Mouse (Mus musculus) spleen, adult 2 months (tissue): Measurements from ENCODE around the gene Plekhd1. TPM values are rescaled to one million over a fixed set of nuclear protein-coding genes. Genes with fewer than 3 reads are reported as not detected.
A peak's percentile ranks its signal among the peaks of the same experiment; 100 is the strongest.

Source experiments
- DNase-seq, 2 experiments: peaks; one replicate each; pipeline versions ENCODE4 v3.0.0 to v3.0.0-alpha.2; 2012 to 2021; ENCODE audit warnings: low spot score in 2 of 2, low read depth in 1 of 2
- H3K27ac ChIP-seq: fragments of 200-500 bp; 2 replicates; pipeline ENCODE4 v1.5.1; 2012; ENCODE audit warnings: low read length, inconsistent platforms; ENCODE audit not compliant: insufficient read depth
- H3K27me3 ChIP-seq: fragments of 200-500 bp; 2 replicates; pipeline ENCODE4 v1.6.1; 2012; ENCODE audit warnings: mild to moderate bottlenecking, moderate library complexity, low read length, inconsistent platforms; ENCODE audit not compliant: control insufficient read depth, insufficient read depth
- H3K36me3 ChIP-seq: fragments of 200-500 bp; 2 replicates; pipeline ENCODE4 v1.6.1; 2012; ENCODE audit warnings: mild to moderate bottlenecking, low read length, inconsistent platforms; ENCODE audit not compliant: control insufficient read depth, insufficient read depth
- H3K4me1 ChIP-seq: fragments of 200-500 bp; 2 replicates; pipeline ENCODE4 v1.6.1; 2011; ENCODE audit warnings: inconsistent platforms; ENCODE audit not compliant: control insufficient read depth, insufficient read depth, insufficient read length
- H3K4me3 ChIP-seq: fragments of 200-500 bp; 2 replicates; pipeline ENCODE4 v1.5.1; 2011; ENCODE audit warnings: mild to moderate bottlenecking, inconsistent platforms; ENCODE audit not compliant: insufficient read depth, insufficient read length; ENCODE audit errors: extremely low read depth
- CTCF ChIP-seq: fragments of 200-500 bp; IDR thresholded peaks from 2 replicates; pipeline ENCODE4 v1.5.1; 2011; ENCODE audit warnings: mild to moderate bottlenecking, inconsistent platforms; ENCODE audit not compliant: insufficient read depth, insufficient read length, insufficient replicate concordance; ENCODE audit errors: extremely low read depth
- POLR2A ChIP-seq: fragments of 200-500 bp; IDR thresholded peaks from 2 replicates; pipeline ENCODE4 v1.6.1; 2011; ENCODE audit warnings: low read depth, low read length, inconsistent platforms
- WGBS: fragments of 180-500 bp; shearing (Covaris S2); methylation state at CpG from one replicate; pipeline ENCODE4 v1.1.7; 2018; 5-methylcytosine and 5-hydroxymethylcytosine counted together
- polyA plus RNA-seq: library from polyadenylated mRNA; depleted of rRNA; stranded (reverse); fragments of >200 nt; gene quantifications from 2 replicates; pipeline ENCODE4 v1.2.3, GENCODE M21; 2012; rRNA removed

The Plekhd1 gene
- polyA plus RNA-seq, 1 experiment, result 0.04 TPM

- peaks cover 17% of the 10 kb centered on the region; the same call in 1 of the 2 replicates for H3K4me1 ChIP-seq
- TF ChIP-seq POLR2A (no peak), CTCF (no peak)
- no peaks in the 10 kb centered on the region for H3K36me3 ChIP-seq
- no peak for DNase-seq
- H3K27ac ChIP-seq, result no peak overlapping the region
- no peak overlapping the region for H3K4me3 ChIP-seq
- peaks cover 14% of the 10 kb centered on the region for H3K27me3 ChIP-seq
- WGBS, result 13% methylated on average over 22 of the region's 22 CpGs
Measured at GRCm38 (mm10) chr12:80759713-80760395, 67.5 kb downstream of the Plekhd1 start.

- TF ChIP-seq CTCF, result peak; percentile 69; the same call in 1 of the 2 replicates
- no peak for TF ChIP-seq POLR2A
- Histone ChIP-seq H3K36me3 (no peaks in the 10 kb centered on the region), H3K4me1 (peaks cover 17% of the 10 kb centered on the region; the same call in 1 of the 2 replicates), H3K27me3 (peaks cover 14% of the 10 kb centered on the region), H3K4me3 (no peak within 1 kb of the TSS), H3K27ac (no peak within 1 kb of the TSS)
- 2% methylated on average over 24 of the region's 24 CpGs for WGBS
- peak; percentile 47 to 68 for DNase-seq
Measured at GRCm38 (mm10) chr12:80760396-80760801, 68.0 kb downstream of the Plekhd1 start, which contains the start of gene Ccdc177. Ccdc177 (minus strand) TSS chr12:80760687.

DNA sequence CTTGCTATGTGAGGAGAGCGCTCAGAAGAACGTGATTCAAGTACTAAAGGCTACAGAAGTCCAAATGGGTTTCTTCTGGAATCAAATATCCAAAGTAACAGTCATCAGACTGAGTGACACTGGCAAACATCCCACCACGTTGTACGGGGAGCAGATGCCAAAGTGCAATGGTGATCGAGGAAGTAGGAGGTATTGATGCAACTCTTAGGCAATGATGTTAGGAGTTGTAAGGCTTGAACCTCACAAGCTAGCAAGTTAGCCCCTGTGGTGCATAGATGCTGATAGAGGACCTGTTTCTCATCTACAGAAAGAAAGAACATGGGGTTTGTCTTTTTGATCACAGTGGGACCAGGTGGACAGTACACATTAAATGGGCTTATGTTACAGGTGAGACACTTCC, 70.6 kb downstream of the Plekhd1 start:
- no peaks in the 10 kb centered on the region for H3K36me3 ChIP-seq
- 73% methylated on average over 5 of the region's 5 CpGs for WGBS
- DNase-seq, result no peak
- no peak for TF ChIP-seq POLR2A
- TF ChIP-seq CTCF, result no peak
- H3K4me3 ChIP-seq, result no peak overlapping the region
- peaks cover 12% of the 10 kb centered on the region; the same call in 1 of the 2 replicates for H3K4me1 ChIP-seq
- no peak overlapping the region for H3K27ac ChIP-seq
- peaks cover 10% of the 10 kb centered on the region for H3K27me3 ChIP-seq

DNA sequence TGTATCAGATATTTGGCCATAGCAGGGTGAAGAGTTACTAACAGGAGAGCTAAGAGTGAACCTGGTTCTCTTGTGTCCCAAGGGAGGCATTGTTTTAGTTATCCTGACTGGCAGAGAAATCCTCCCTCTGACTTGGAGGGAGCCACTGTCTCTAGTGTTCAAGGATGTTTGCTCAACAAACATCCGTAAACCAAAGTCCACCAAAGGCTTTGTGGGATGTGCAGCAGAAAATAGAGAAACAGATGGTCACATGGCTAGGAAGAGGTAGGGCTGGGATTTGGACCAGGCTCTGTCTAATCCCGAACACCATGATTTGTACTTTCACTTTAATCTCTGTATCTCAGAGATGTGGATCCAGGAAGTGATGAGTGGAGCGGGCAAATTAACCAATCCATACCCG, 71.7 kb downstream of the Plekhd1 start:
- no peak overlapping the region for H3K27ac ChIP-seq
- 65% methylated on average over 4 of the region's 4 CpGs for WGBS
- TF ChIP-seq POLR2A, result no peak
- TF ChIP-seq CTCF, result no peak
- no peak overlapping the region for H3K4me3 ChIP-seq
- H3K4me1 ChIP-seq, result peaks cover 2% of the 10 kb centered on the region; the same call in 1 of the 2 replicates
- H3K36me3 ChIP-seq, result no peaks in the 10 kb centered on the region
- DNase-seq, result no peak
- peaks cover under 1% of the 10 kb centered on the region; the same call in 1 of the 2 replicates for H3K27me3 ChIP-seq

GRCm38 (mm10) chr12:80769697-80770096, 77.3 kb downstream of the Plekhd1 start:
- no peak overlapping the region for H3K27ac ChIP-seq
- 14% methylated on average over 11 of the region's 11 CpGs for WGBS
- peak in 1 of 2 experiments; percentile 52 for DNase-seq
- H3K4me1 ChIP-seq, result no peaks in the 10 kb centered on the region
- TF ChIP-seq POLR2A, result no peak
- TF ChIP-seq CTCF, result peak; percentile 99
- H3K4me3 ChIP-seq, result no peak overlapping the region
- H3K36me3 ChIP-seq, result no peaks in the 10 kb centered on the region
- H3K27me3 ChIP-seq, result no peaks in the 10 kb centered on the region

Other genes with a start within 250 kb of the Plekhd1 start
- 7.7 and 8.0 TPM in 2 replicates for gene Exd2, start 229.5 kb upstream of the Plekhd1 start, polyA plus RNA-seq
- 1.0 and 1.2 TPM in 2 replicates for gene Galnt16, start 174.3 kb upstream of the Plekhd1 start, polyA plus RNA-seq
- 24.5 and 25.7 TPM in 2 replicates for gene Slc39a9, start 48.7 kb upstream of the Plekhd1 start, polyA plus RNA-seq
- gene Erh, start 48.2 kb upstream of the Plekhd1 start, polyA plus RNA-seq, result 14.4 and 19.4 TPM in 2 replicates
- not detected in 2 replicates for gene Ccdc177, start 68.1 kb downstream of the Plekhd1 start, polyA plus RNA-seq
- gene Susd6, start 97.9 kb downstream of the Plekhd1 start, polyA plus RNA-seq, result 32.0 and 49.8 TPM in 2 replicates